Comparison of ENCODE assay signal across 17 mouse cellular contexts in the genomic region with DNA sequence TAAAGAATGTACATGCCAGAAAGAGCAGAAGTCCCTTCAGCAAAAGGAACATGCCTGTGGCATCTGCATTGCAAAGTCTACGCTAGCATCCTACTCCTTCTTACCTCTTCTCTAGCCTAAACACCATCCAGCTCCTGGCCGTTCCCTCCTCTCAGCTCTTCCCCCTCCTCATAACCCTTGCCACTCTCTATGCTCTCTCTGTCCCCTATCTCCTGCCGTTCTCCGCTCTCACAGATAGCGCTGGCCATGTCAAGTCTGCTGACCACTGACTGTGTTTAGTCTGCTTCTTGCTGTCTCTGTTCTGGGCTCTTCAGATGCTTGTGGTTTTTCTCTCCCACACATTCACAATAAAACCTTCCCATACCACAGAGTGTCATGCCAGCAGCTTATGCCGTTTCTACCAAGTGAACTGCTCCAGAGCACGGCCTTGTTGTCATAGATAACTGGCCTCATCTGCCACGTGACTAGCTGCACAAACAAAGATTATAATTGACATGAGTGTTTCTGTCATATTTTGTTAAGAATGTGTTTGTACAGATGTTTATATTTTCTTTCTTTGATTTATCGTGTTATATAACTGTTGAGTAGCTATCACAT.
DNase-seq lines count a peak whose midpoint lies in the region; ATAC-seq and TF ChIP-seq lines count a peak whose summit lies in the region.
"Had no signal": no experiment of that assay in that cellular context is flagged by ENCODE, and none has a peak within 500 bp of the region (broad histone marks: within the 10 kb centered on the region; RNA-seq: fewer than 3 reads in every experiment).

No protein-coding gene starts in this region.

- peaks cover 6% of the 10 kb centered on the region; the same call in 1 of the 2 replicates for H3K4me1 ChIP-seq in heart, postnatal 0 days (ENCODE audit: control insufficient read depth, insufficient read depth)
- peaks cover 75% of the 10 kb centered on the region for H3K4me1 ChIP-seq in G1E (ENCODE audit: insufficient read depth, low read depth, low read length)
- H3K4me1 ChIP-seq in midbrain, embryonic 15.5 days, result no peaks in the 10 kb centered on the region
- H3K4me1 ChIP-seq in lung, adult 2 months (ENCODE audit: control insufficient read depth, insufficient read depth, low read length), result 0 out of 2 replicates have a peak, but pooled peaks cover 2% of the 10 kb centered on the region
- H3K4me1 ChIP-seq: hindbrain, embryonic 12.5 days had no signal

- no peaks in the 10 kb centered on the region for H3K36me3 ChIP-seq in heart, postnatal 0 days (replicated peaks; ENCODE audit: control insufficient read depth, insufficient read depth, low read length)
- H3K36me3 ChIP-seq in G1E (replicated peaks), result no peaks in the 10 kb centered on the region
- no peaks in the 10 kb centered on the region for H3K36me3 ChIP-seq in midbrain, embryonic 15.5 days (replicated peaks)
- H3K36me3 ChIP-seq: heart, embryonic 15.5 days; hindbrain, embryonic 12.5 days; kidney, embryonic 15.5 days had no signal

- H3K9me3 ChIP-seq in heart, postnatal 0 days (replicated peaks; ENCODE audit: control insufficient read depth, low read length), result no peaks in the 10 kb centered on the region
- H3K9me3 ChIP-seq in G1E (replicated peaks), result peaks cover 3% of the 10 kb centered on the region; the same call in 1 of the 2 replicates
- H3K9me3 ChIP-seq in midbrain, embryonic 15.5 days, result no peaks in the 10 kb centered on the region
- H3K9me3 ChIP-seq: heart, embryonic 15.5 days; hindbrain, embryonic 12.5 days; kidney, embryonic 15.5 days had no signal

- H3K27ac ChIP-seq in heart, postnatal 0 days (ENCODE audit: low read depth), result no peak overlapping the region
- H3K27ac ChIP-seq in midbrain, embryonic 15.5 days, result no peak overlapping the region
- H3K27ac ChIP-seq: hindbrain, embryonic 12.5 days; kidney, embryonic 15.5 days had no signal

- no peak overlapping the region for H3K9ac ChIP-seq in heart, postnatal 0 days (replicated peaks; ENCODE audit: low read depth, low read length)
- no peak overlapping the region for H3K9ac ChIP-seq in midbrain, embryonic 15.5 days
- H3K9ac ChIP-seq: heart, embryonic 15.5 days; hindbrain, embryonic 12.5 days; kidney, embryonic 15.5 days had no signal

- TF ChIP-seq EP300 in heart, postnatal 0 days (IDR thresholded peaks at IDR 0.05; ENCODE audit: low read depth), result no peak

- peak; percentile 4 for DNase-seq in heart, postnatal 0 days (ENCODE audit: low spot score)
- no peak for DNase-seq in heart, adult 18-20 months
- peak; percentile 44 for DNase-seq in G1E (ENCODE audit: low spot score)
- DNase-seq in lung, adult 2 months, result no peak
- DNase-seq: adrenal gland, adult 2 months; cerebellum, adult 9-10 months; gastrocnemius, postnatal 36 days; lung, postnatal 10 days; thymus, postnatal 4 days had no signal

- ATAC-seq in heart, postnatal 0 days (ENCODE audit: insufficient read depth, low read depth), result no peak
- ATAC-seq in G1E (ENCODE audit: extremely low read depth, insufficient number of reproducible peaks, low FRiP score, poor library complexity, severe bottlenecking), result peak; percentile 82
- ATAC-seq in erythroid progenitor cell, adult 5-6 weeks (replicated peaks; ENCODE audit: low FRiP score, poor library complexity, severe bottlenecking), result peak; percentile 52; the same call in 1 of the 2 replicates
- ATAC-seq in megakaryocyte-erythroid progenitor cell, adult 5-6 weeks (replicated peaks; ENCODE audit: low FRiP score, low TSS enrichment, poor library complexity, severe bottlenecking), result peak; percentile 96
- ATAC-seq in midbrain, embryonic 15.5 days (replicated peaks), result no peak
- ATAC-seq: forebrain, embryonic 14.5 days; intestine, embryonic 16.5 days had no signal

- no peak for TF ChIP-seq POLR2A in lung, adult 2 months (IDR thresholded peaks at IDR 0.05; ENCODE audit: borderline replicate concordance, extremely low read depth, low read depth, low read length)

- TF ChIP-seq CTCF in heart, postnatal 0 days (IDR thresholded peaks at IDR 0.05; ENCODE audit: low read depth), result no peak
- no peak for TF ChIP-seq CTCF in G1E (IDR thresholded peaks at IDR 0.05; ENCODE audit: low read depth, low read length)
- no peak for TF ChIP-seq CTCF in lung, adult 2 months (IDR thresholded peaks at IDR 0.05; ENCODE audit: insufficient read depth, low read length)

- H3K4me2 ChIP-seq in heart, postnatal 0 days (ENCODE audit: low read depth, low read length), result no peak overlapping the region
- H3K4me2 ChIP-seq in midbrain, embryonic 15.5 days, result no peak overlapping the region
- H3K4me2 ChIP-seq: heart, embryonic 15.5 days; hindbrain, embryonic 12.5 days; kidney, embryonic 15.5 days had no signal

- H3K27me3 ChIP-seq in heart, postnatal 0 days (ENCODE audit: control insufficient read depth, insufficient read depth, low read length), result no peaks in the 10 kb centered on the region
- no peaks in the 10 kb centered on the region for H3K27me3 ChIP-seq in G1E (ENCODE audit: insufficient read depth, low read length)
- no peaks in the 10 kb centered on the region for H3K27me3 ChIP-seq in midbrain, embryonic 15.5 days (replicated peaks)
- H3K27me3 ChIP-seq: heart, embryonic 15.5 days; hindbrain, embryonic 12.5 days had no signal

- H3K4me3 ChIP-seq in heart, postnatal 0 days (ENCODE audit: low read depth, low read length), result no peak overlapping the region
- peak overlapping the region; percentile 34; the same call in 1 of the 2 replicates for H3K4me3 ChIP-seq in G1E (ENCODE audit: low read depth, low read length)
- H3K4me3 ChIP-seq in midbrain, embryonic 15.5 days, result no peak overlapping the region
- H3K4me3 ChIP-seq in lung, adult 2 months (replicated peaks; ENCODE audit: extremely low read depth, low read depth, low read length), result no peak overlapping the region
- H3K4me3 ChIP-seq: heart, embryonic 15.5 days; hindbrain, embryonic 12.5 days; kidney, embryonic 15.5 days had no signal

- 36% methylated on average over 9 of the region's 9 CpGs for WGBS in heart, postnatal 0 days
- 88% methylated on average over 9 of the region's 9 CpGs for WGBS in midbrain, embryonic 15.5 days
- WGBS in lung, adult 2 months, result 62% methylated on average over 9 of the region's 9 CpGs

Comparison
In these comparisons a context has a peak if more than half of its experiments do, and no peak if none do; other contexts are left out.
1. DNase-seq: peak in heart, postnatal 0 days (single experiment) and G1E (single experiment); none in heart, adult 18-20 months (0 of 2) and lung, adult 2 months (single experiment).
2. ATAC-seq: peak in G1E (single experiment), erythroid progenitor cell, adult 5-6 weeks (single experiment) and megakaryocyte-erythroid progenitor cell, adult 5-6 weeks (single experiment); none in heart, postnatal 0 days (single experiment) and midbrain, embryonic 15.5 days (single experiment).